Mouse (Mus musculus) forebrain, embryonic 10.5 days (tissue): Measurements from ENCODE around the gene Zfp472. TPM values are rescaled to one million over a fixed set of nuclear protein-coding genes. Genes with fewer than 3 reads are reported as not detected.
"Not testable (repeated sequence)": the region's sequence is repeated elsewhere in the genome, so short reads cannot be mapped to it uniquely, and the experiment has no call there.

Source experiments
- DNase-seq: peaks from one replicate; pipeline ENCODE4 v3.0.0-alpha.2; 2017; ENCODE audit warnings: low spot score; ENCODE audit errors: extremely low spot score
- H3K27ac ChIP-seq: fragments of 300-500 bp; sonication (generic); 2 replicates; pipeline ENCODE4 v1.5.1; 2016; ENCODE audit warnings: mild to moderate bottlenecking
- H3K27me3 ChIP-seq: fragments of 300-500 bp; sonication (generic); 2 replicates; pipeline ENCODE4 v1.6.1; 2016; ENCODE audit warnings: mild to moderate bottlenecking; ENCODE audit not compliant: poor library complexity, severe bottlenecking
- H3K36me3 ChIP-seq: fragments of 300-500 bp; sonication (generic); replicated peaks from 2 replicates; pipeline ENCODE4 v1.6.1; 2016; ENCODE audit warnings: mild to moderate bottlenecking, moderate library complexity
- H3K4me1 ChIP-seq: fragments of 300-500 bp; sonication (generic); 2 replicates; pipeline ENCODE4 v1.6.1; 2016
- H3K4me3 ChIP-seq: fragments of 300-500 bp; sonication (generic); 2 replicates; pipeline ENCODE4 v1.5.1; 2016; ENCODE audit warnings: mild to moderate bottlenecking, moderate library complexity
- H3K9me3 ChIP-seq: fragments of 300-500 bp; sonication (generic); 2 replicates; pipeline ENCODE4 v1.6.1; 2016; ENCODE audit warnings: mild to moderate bottlenecking, moderate library complexity
- WGBS: fragments of 180-500 bp; shearing (Covaris S2); methylation state at CpG from one replicate; pipeline ENCODE4 v1.1.7; 2016; 5-methylcytosine and 5-hydroxymethylcytosine counted together
- polyA plus RNA-seq: library from polyadenylated mRNA; unstranded; fragments of >200 nt; fragmentation: Nextera tagmentation; extraction: Ambion mirVana; gene quantifications from 2 replicates; pipeline ENCODE4 v1.2.1, GENCODE M21; 2016

The Zfp472 gene
- polyA plus RNA-seq, 1 experiment from 2014 or later: 13.0 TPM

- 0 out of 2 replicates have a peak, but pooled peaks cover 3% of the 10 kb centered on the region for H3K9me3 ChIP-seq
- H3K27ac ChIP-seq: no peak overlapping the region
- peaks cover 8% of the 10 kb centered on the region for H3K4me1 ChIP-seq
- H3K4me3 ChIP-seq: no peak overlapping the region
- H3K27me3 ChIP-seq: no peaks in the 10 kb centered on the region
- H3K36me3 ChIP-seq: no peaks in the 10 kb centered on the region
- no peak for DNase-seq
- WGBS: 92% methylated on average over 3 of the region's 3 CpGs
These were observed 15.5 kb upstream of the Zfp472 start for GRCm38 (mm10) chr17:32950136-32950535.

GRCm38 (mm10) chr17:32951006-32951405, 14.6 kb upstream of the Zfp472 start:
- Histone ChIP-seq H3K9me3 (0 out of 2 replicates have a peak, but pooled peaks cover 3% of the 10 kb centered on the region), H3K4me1 (peaks cover 8% of the 10 kb centered on the region), H3K36me3 (no peaks in the 10 kb centered on the region), H3K4me3 (no peak overlapping the region), H3K27ac (no peak overlapping the region), H3K27me3 (no peaks in the 10 kb centered on the region)
- no peak for DNase-seq
- WGBS: 81% methylated on average over 11 of the region's 11 CpGs

- H3K36me3 ChIP-seq: no peaks in the 10 kb centered on the region
These were observed 14.2 kb upstream of the Zfp472 start for GRCm38 (mm10) chr17:32951441-32951840.

GRCm38 (mm10) chr17:32965253-32965622, 376 bp upstream of the Zfp472 start:
- no peaks in the 10 kb centered on the region for H3K27me3 ChIP-seq
- H3K4me1 ChIP-seq: peaks cover 19% of the 10 kb centered on the region
- H3K9me3 ChIP-seq: no peaks in the 10 kb centered on the region
- no peaks in the 10 kb centered on the region for H3K36me3 ChIP-seq
- DNase-seq: peak; percentile 16
- under 1% methylated on average over 14 of the region's 14 CpGs for WGBS
- H3K4me3 ChIP-seq: peak overlapping the region; percentile 87
- peak overlapping the region; percentile 86 for H3K27ac ChIP-seq

More at GRCm38 (mm10) chr17:32951441-32951840, 14.2 kb upstream of the Zfp472 start:
- Histone ChIP-seq H3K9me3 (0 out of 2 replicates have a peak, but pooled peaks cover 3% of the 10 kb centered on the region), H3K27ac (no peak overlapping the region), H3K4me3 (no peak overlapping the region), H3K27me3 (no peaks in the 10 kb centered on the region), H3K4me1 (peaks cover 8% of the 10 kb centered on the region)
- 31% methylated on average over 16 of the region's 16 CpGs for WGBS
- DNase-seq: peak; percentile 59

GRCm38 (mm10) chr17:32981361-32981760, 15.7 kb downstream of the Zfp472 start:
- WGBS: 94% methylated on average over 4 of the region's 4 CpGs
- peaks cover 9% of the 10 kb centered on the region; the same call in 1 of the 2 replicates for H3K9me3 ChIP-seq
- no peak overlapping the region for H3K4me3 ChIP-seq
- H3K36me3 ChIP-seq: peaks cover 70% of the 10 kb centered on the region
- no peak for DNase-seq
- H3K27ac ChIP-seq: no peak overlapping the region
- H3K4me1 ChIP-seq: no peaks in the 10 kb centered on the region
- no peaks in the 10 kb centered on the region for H3K27me3 ChIP-seq

- H3K36me3 ChIP-seq: peaks cover 21% of the 10 kb centered on the region
- no peak overlapping the region for H3K27ac ChIP-seq
- no peaks in the 10 kb centered on the region for H3K9me3 ChIP-seq
- H3K4me1 ChIP-seq: no peaks in the 10 kb centered on the region
- DNase-seq: no peak
- H3K27me3 ChIP-seq: no peaks in the 10 kb centered on the region
- H3K4me3 ChIP-seq: no peak overlapping the region
- WGBS: 73% methylated on average over 4 of the region's 4 CpGs
These were observed 20.7 kb downstream of the Zfp472 start for GRCm38 (mm10) chr17:32986301-32986700.

- Histone ChIP-seq H3K4me3 (peak overlapping the region; percentile 73), H3K9me3 (no peaks in the 10 kb centered on the region), H3K36me3 (peaks cover 29% of the 10 kb centered on the region), H3K4me1 (peaks cover 10% of the 10 kb centered on the region), H3K27me3 (no peaks in the 10 kb centered on the region), H3K27ac (peak overlapping the region; percentile 84)
- DNase-seq: no peak
- 77% methylated on average over 12 of the region's 12 CpGs for WGBS
These were observed 26.5 kb downstream of the Zfp472 start for GRCm38 (mm10) chr17:32991965-32992698.

- peak within 1 kb of the TSS; percentile 84 for H3K27ac ChIP-seq
- H3K4me1 ChIP-seq: peaks cover 10% of the 10 kb centered on the region
- no peaks in the 10 kb centered on the region for H3K27me3 ChIP-seq
- peak; percentile 71 for DNase-seq
- peak within 1 kb of the TSS; percentile 73 for H3K4me3 ChIP-seq
- no peaks in the 10 kb centered on the region for H3K9me3 ChIP-seq
- H3K36me3 ChIP-seq: peaks cover 30% of the 10 kb centered on the region
- 2% methylated on average over 21 of the region's 21 CpGs for whole genome bisulfite sequencing
These were observed 27.3 kb downstream of the Zfp472 start, which contains the start of gene Zfp952 for GRCm38 (mm10) chr17:32992699-32993474. Zfp952 (plus strand) TSS chr17:32993129.

GRCm38 (mm10) chr17:32998492-32998891, 32.9 kb downstream of the Zfp472 start:
- H3K9me3 ChIP-seq: peaks cover 9% of the 10 kb centered on the region
- peaks cover 7% of the 10 kb centered on the region for H3K4me1 ChIP-seq
- no peak overlapping the region for H3K4me3 ChIP-seq
- H3K27ac ChIP-seq: no peak overlapping the region
- peaks cover 69% of the 10 kb centered on the region for H3K36me3 ChIP-seq
- WGBS: 91% methylated on average over 2 of the region's 2 CpGs
- no peak for DNase-seq
- H3K27me3 ChIP-seq: no peaks in the 10 kb centered on the region

GRCm38 (mm10) chr17:33008337-33008736, 42.7 kb downstream of the Zfp472 start:
- no peak overlapping the region for H3K4me3 ChIP-seq
- no peaks in the 10 kb centered on the region for H3K4me1 ChIP-seq
- H3K9me3 ChIP-seq: peaks cover 12% of the 10 kb centered on the region
- no peak overlapping the region for H3K27ac ChIP-seq
- DNase-seq: no peak
- H3K36me3 ChIP-seq: peaks cover 26% of the 10 kb centered on the region
- no peaks in the 10 kb centered on the region for H3K27me3 ChIP-seq
- WGBS: 56% methylated on average over 9 of the region's 9 CpGs

GRCm38 (mm10) chr17:33020434-33020833, 54.8 kb downstream of the Zfp472 start:
- H3K4me1 ChIP-seq, H3K4me3 ChIP-seq, DNase-seq, H3K27ac ChIP-seq, H3K27me3 ChIP-seq: not testable (repeated sequence)
- peaks cover 97% of the 10 kb centered on the region for H3K9me3 ChIP-seq
- peaks cover 99% of the 10 kb centered on the region for H3K36me3 ChIP-seq
